In genomic region chr12:17583860-17584259, GRCm38 (mm10) we compare ENCODE assay signal across 10 mouse cellular contexts. TPM values are rescaled to one million over a fixed set of nuclear protein-coding genes. Genes with fewer than 3 reads are reported as not detected.
A peak's percentile ranks its signal among the peaks of the same experiment; 100 is the strongest.
DNase-seq lines count a peak whose midpoint lies in the region; ATAC-seq and TF ChIP-seq lines count a peak whose summit lies in the region.
"Had no signal": no experiment of that assay in that cellular context is flagged by ENCODE, and none has a peak within 500 bp of the region (broad histone marks: within the 10 kb centered on the region; RNA-seq: fewer than 3 reads in every experiment).

No protein-coding gene starts in this region.

- H3K9ac ChIP-seq in midbrain, postnatal 0 days (replicated peaks; ENCODE audit: low read length, poor library complexity, severe bottlenecking): no peak overlapping the region
- H3K9ac ChIP-seq: liver, embryonic 13.5 days had no signal

- H3K4me1 ChIP-seq in midbrain, postnatal 0 days (ENCODE audit: insufficient read depth, low read length): no peaks in the 10 kb centered on the region
- H3K4me1 ChIP-seq in thymus, adult 2 months (replicated peaks; ENCODE audit: control insufficient read depth, insufficient read depth, low read length): peaks cover 6% of the 10 kb centered on the region

- WGBS in midbrain, postnatal 0 days: 21% methylated on average over 3 of the region's 3 CpGs
- 6% methylated on average over 3 of the region's 3 CpGs for WGBS in thymus, adult 2 months

- DNase-seq in layer of hippocampus, adult 9-11 months: peak; percentile 12
- no peak for DNase-seq in layer of hippocampus, postnatal 10 days (ENCODE audit: low spot score in 2 of 2)
- DNase-seq in brain, embryonic 14.5 days (ENCODE audit: low read depth): peak; percentile 63
- DNase-seq in midbrain, postnatal 0 days (ENCODE audit: low spot score): peak; percentile 69
- DNase-seq in urinary bladder, postnatal 10 days (ENCODE audit: low spot score): no peak
- DNase-seq in thymus, adult 2 months: no peak
- DNase-seq in gastrocnemius, adult 8-10 months (ENCODE audit: low spot score in 2 of 2): no peak
- DNase-seq: cerebellum, adult 2 months; liver, embryonic 13.5 days had no signal

- no peak overlapping the region for H3K4me2 ChIP-seq in midbrain, postnatal 0 days (ENCODE audit: low read depth, low read length, poor library complexity, severe bottlenecking)
- H3K4me2 ChIP-seq: liver, embryonic 13.5 days had no signal

- no peak for TF ChIP-seq POLR2A in brain, embryonic 14.5 days (IDR thresholded peaks at IDR 0.05; ENCODE audit: borderline replicate concordance, extremely low read depth, insufficient read depth, insufficient read length, poor library complexity, severe bottlenecking)
- no peak for TF ChIP-seq POLR2A in thymus, adult 2 months (IDR thresholded peaks at IDR 0.05; ENCODE audit: control insufficient read depth, extremely low read depth, insufficient read depth, low read length, poor library complexity)

- H3K4me3 ChIP-seq in midbrain, postnatal 0 days (ENCODE audit: low read depth, low read length): no peak overlapping the region
- H3K4me3 ChIP-seq in thymus, adult 2 months (ENCODE audit: control insufficient read depth, insufficient read depth, low read length): no peak overlapping the region
- H3K4me3 ChIP-seq: liver, embryonic 13.5 days had no signal

- H3K27me3 ChIP-seq in midbrain, postnatal 0 days (ENCODE audit: insufficient read depth, low read length): no peaks in the 10 kb centered on the region
- no peaks in the 10 kb centered on the region for H3K27me3 ChIP-seq in thymus, adult 2 months (ENCODE audit: control insufficient read depth, insufficient read depth, low read length)
- H3K27me3 ChIP-seq: liver, embryonic 13.5 days had no signal

- H3K9me3 ChIP-seq in midbrain, postnatal 0 days (ENCODE audit: low read length): no peaks in the 10 kb centered on the region
- H3K9me3 ChIP-seq: liver, embryonic 13.5 days had no signal

- TF ChIP-seq CTCF in brain, embryonic 14.5 days (IDR thresholded peaks at IDR 0.05; ENCODE audit: borderline replicate concordance, extremely low read depth, insufficient read depth, insufficient read length): no peak
- TF ChIP-seq CTCF in midbrain, postnatal 0 days (IDR thresholded peaks at IDR 0.05): no peak
- TF ChIP-seq CTCF in thymus, adult 2 months (IDR thresholded peaks at IDR 0.05; ENCODE audit: borderline replicate concordance, control insufficient read depth, extremely low read depth, insufficient read depth, low read length, poor library complexity): no peak

- H3K36me3 ChIP-seq in midbrain, postnatal 0 days (ENCODE audit: insufficient read depth, low read length): no peaks in the 10 kb centered on the region
- no peaks in the 10 kb centered on the region for H3K36me3 ChIP-seq in thymus, adult 2 months (ENCODE audit: control insufficient read depth, insufficient read depth, low read length)
- H3K36me3 ChIP-seq: liver, embryonic 13.5 days had no signal

- peak; percentile 86 for ATAC-seq in granulocyte monocyte progenitor cell, adult 5-6 weeks (replicated peaks; ENCODE audit: poor library complexity, severe bottlenecking)
- ATAC-seq in midbrain, postnatal 0 days (ENCODE audit: low FRiP score): peak; percentile 90

- H3K27ac ChIP-seq in midbrain, postnatal 0 days (ENCODE audit: low read depth, low read length): no peak overlapping the region
- H3K27ac ChIP-seq in thymus, adult 2 months (ENCODE audit: control insufficient read depth, insufficient read depth, low read length): no peak overlapping the region
- H3K27ac ChIP-seq: liver, embryonic 13.5 days had no signal

RNA-seq across cellular contexts. Expression of gene Odc1, which starts 39.3 kb away (rescaled TPM):
- 10 to 100 TPM; 92.5 to 94.8 TPM for total RNA-seq in layer of hippocampus, postnatal 10 days (2021)
- polyA plus RNA-seq in brain, embryonic 14.5 days (2012; rRNA removed): 247 and 301 TPM in 2 replicates
- total RNA-seq in granulocyte monocyte progenitor cell, adult 5-6 weeks (2014; fragmentation: Nextera tagmentation): 145 and 151 TPM in 2 replicates
- total RNA-seq in granulocyte monocyte progenitor cell, adult 5-6 weeks (2017): 379 and 430 TPM in 2 replicates
- total RNA-seq in midbrain, postnatal 0 days (2014; rRNA removed): 181 and 197 TPM in 2 replicates
- polyA plus RNA-seq in midbrain, postnatal 0 days (2015; fragmentation: Nextera tagmentation; extraction: Ambion mirVana): 90.9 and 102 TPM in 2 replicates
- 71.1 and 80.5 TPM in 2 replicates for polyA plus RNA-seq in thymus, adult 2 months (2012; rRNA removed)
- 100 to 1,000 TPM in 2 of 4 experiments, 10 to 100 TPM in 2; 83.7 to 236 (median 139) TPM for total RNA-seq in gastrocnemius, adult 8-10 months (2022)

Comparison
In these comparisons a context has a peak if more than half of its experiments do, and no peak if none do; other contexts are left out.
1. DNase-seq: peak in layer of hippocampus, adult 9-11 months (single experiment), brain, embryonic 14.5 days (single experiment) and midbrain, postnatal 0 days (single experiment); none in layer of hippocampus, postnatal 10 days (0 of 2), urinary bladder, postnatal 10 days (single experiment), thymus, adult 2 months (single experiment) and gastrocnemius, adult 8-10 months (0 of 2).